Mouse (Mus musculus) cortical plate, adult 2 months (tissue): ENCODE measurements at regions not wholly inside any gene's neighbourhood (a gene's known extent, or its start where the extent isn't known, plus 50 kb on each side); places are given as distances from the start of the nearest gene placed in this dataset.

Experiments
- H3K27ac ChIP-seq: fragments of 200-500 bp; 2 replicates; pipeline ENCODE4 v1.5.1; 2012; ENCODE audit warnings: low read length, control low read depth, inconsistent platforms; ENCODE audit not compliant: insufficient read depth
- H3K4me1 ChIP-seq: fragments of 200-500 bp; 2 replicates; pipeline ENCODE4 v1.6.1; 2011; ENCODE audit warnings: low read length; ENCODE audit not compliant: control insufficient read depth, insufficient read depth
- H3K4me3 ChIP-seq: fragments of 200-500 bp; 2 replicates; pipeline ENCODE4 v1.5.1; 2011; ENCODE audit warnings: mild to moderate bottlenecking, low read length, control low read depth; ENCODE audit not compliant: insufficient read depth
- CTCF ChIP-seq: fragments of 200-500 bp; IDR thresholded peaks from 2 replicates; pipeline ENCODE4 v1.5.1; 2011; ENCODE audit warnings: mild to moderate bottlenecking, control low read depth, low read length; ENCODE audit not compliant: insufficient read depth; ENCODE audit errors: extremely low read depth
- POLR2A ChIP-seq: fragments of 200-500 bp; IDR thresholded peaks from 2 replicates; pipeline ENCODE4 v1.6.1; 2011; ENCODE audit warnings: mild to moderate bottlenecking, low read length, control low read depth; ENCODE audit not compliant: insufficient read depth; ENCODE audit errors: extremely low read depth

- no peaks in the 10 kb centered on the region for H3K4me1 ChIP-seq
- TF ChIP-seq CTCF (no peak), POLR2A (no peak)
- no peak overlapping the region for H3K4me3 ChIP-seq
- no peak overlapping the region for H3K27ac ChIP-seq
Observed at GRCm38 (mm10) chr12:107067346-107067745, 421.1 kb upstream of the 3110018I06Rik start.

GRCm38 (mm10) chr12:107082541-107082940, 405.9 kb upstream of the 3110018I06Rik start:
- Histone ChIP-seq H3K4me1 (no peaks in the 10 kb centered on the region), H3K4me3 (no peak overlapping the region), H3K27ac (no peak overlapping the region)
- TF ChIP-seq CTCF, result no peak
- no peak for TF ChIP-seq POLR2A

- H3K4me3 ChIP-seq, result no peak overlapping the region
- no peak overlapping the region for H3K27ac ChIP-seq
- TF ChIP-seq POLR2A (no peak), CTCF (no peak)
Observed at GRCm38 (mm10) chr12:107085058-107085905, 403.1 kb upstream of the 3110018I06Rik start.

GRCm38 (mm10) chr12:107085906-107086655, 402.4 kb upstream of the 3110018I06Rik start:
- Histone ChIP-seq H3K4me1 (no peaks in the 10 kb centered on the region), H3K4me3 (no peak overlapping the region), H3K27ac (no peak overlapping the region)
- no peak for TF ChIP-seq POLR2A
- peak; percentile 32 for TF ChIP-seq CTCF

More at GRCm38 (mm10) chr12:107085058-107085905, 403.1 kb upstream of the 3110018I06Rik start:
- no peaks in the 10 kb centered on the region for H3K4me1 ChIP-seq

- Histone ChIP-seq H3K4me1 (no peaks in the 10 kb centered on the region), H3K4me3 (no peak overlapping the region), H3K27ac (no peak overlapping the region)
- no peak for TF ChIP-seq CTCF
- no peak for TF ChIP-seq POLR2A
Observed at GRCm38 (mm10) chr12:107092151-107092550, 396.3 kb upstream of the 3110018I06Rik start.

- Histone ChIP-seq H3K27ac (no peak overlapping the region), H3K4me1 (no peaks in the 10 kb centered on the region), H3K4me3 (no peak overlapping the region)
- TF ChIP-seq CTCF, result no peak
- no peak for TF ChIP-seq POLR2A
Observed at GRCm38 (mm10) chr12:107093326-107093725, 395.1 kb upstream of the 3110018I06Rik start.

- no peaks in the 10 kb centered on the region for H3K4me1 ChIP-seq
- H3K27ac ChIP-seq, result no peak overlapping the region
- no peak overlapping the region for H3K4me3 ChIP-seq
- TF ChIP-seq CTCF (no peak), POLR2A (no peak)
Observed at GRCm38 (mm10) chr12:107095409-107095808, 393.0 kb upstream of the 3110018I06Rik start.

GRCm38 (mm10) chr12:107104570-107104969, 383.9 kb upstream of the 3110018I06Rik start:
- no peaks in the 10 kb centered on the region for H3K4me1 ChIP-seq
- H3K27ac ChIP-seq, result no peak overlapping the region
- TF ChIP-seq CTCF, result no peak
- no peak for TF ChIP-seq POLR2A
- H3K4me3 ChIP-seq, result no peak overlapping the region

GRCm38 (mm10) chr12:107105017-107105416, 383.4 kb upstream of the 3110018I06Rik start:
- TF ChIP-seq CTCF, result no peak
- TF ChIP-seq POLR2A, result no peak
- H3K27ac ChIP-seq, result no peak overlapping the region
- H3K4me3 ChIP-seq, result no peak overlapping the region
- no peaks in the 10 kb centered on the region for H3K4me1 ChIP-seq
